Mouse (Mus musculus): ENCODE measurements around the gene Kif20b. TPM values are rescaled to one million over a fixed set of nuclear protein-coding genes. Genes with fewer than 3 reads are reported as not detected.

Gene Kif20b
- 33.2 and 38.0 TPM in 2 replicates for polyA plus RNA-seq (2014; fragmentation: Nextera tagmentation; extraction: Ambion mirVana)

- 0% methylated on average over 57 of the region's 57 CpGs for WGBS
- H3K27ac ChIP-seq (replicated peaks in 1 of 2; ENCODE audit: control insufficient read depth in 1 of 2, insufficient read depth in 1 of 2, low read depth in 2 of 2, low read length in 2 of 2), result peak within 1 kb of the TSS; percentile 74 to 80
Observed at GRCm38 (mm10) chr19:34921652-34922602, at the start of gene Kif20b. Gene Kif20b, plus strand, starts transcription at chr19:34922361.

GRCm38 (mm10) chr19:34876676-34877075 is 45.5 kb upstream of the Kif20b start:
- H3K9ac ChIP-seq (ENCODE audit: low read length), result 0 out of 2 replicates have a peak overlapping the region, but pooled peaks have one; percentile 16

More at GRCm38 (mm10) chr19:34921652-34922602, at the start of gene Kif20b:
- Histone ChIP-seq H3K36me3 (ENCODE audit: control insufficient read depth, insufficient read depth, low read length) (peaks cover 15% of the 10 kb centered on the region), H3K4me1 (ENCODE audit: control insufficient read depth in 2 of 2, insufficient read depth in 2 of 2, low read length in 2 of 2) (peaks cover 0 to 5% of the 10 kb centered on the region in 2 experiments; a peak in 2 of 4 replicates), H3K9ac (ENCODE audit: low read length) (peak within 1 kb of the TSS; percentile 82), H3K4me2 (ENCODE audit: low read length) (peak within 1 kb of the TSS; percentile 66), H3K9me3 (ENCODE audit: control insufficient read depth, low read length) (no peaks in the 10 kb centered on the region), H3K27me3 (ENCODE audit: control insufficient read depth, insufficient read depth, low read length) (no peaks in the 10 kb centered on the region), H3K4me3 (ENCODE audit: control insufficient read depth in 1 of 2, insufficient read depth in 1 of 2, low read depth in 1 of 2, low read length in 2 of 2) (peak within 1 kb of the TSS; percentile 94 to 100)
- ATAC-seq (ENCODE audit: insufficient number of reproducible peaks, insufficient read depth, low FRiP score, low read depth), result peak; percentile 95

GRCm38 (mm10) chr19:34877898-34878602 is 44.1 kb upstream of the Kif20b start:
- ATAC-seq (ENCODE audit: insufficient number of reproducible peaks, insufficient read depth, low FRiP score, low read depth), result peak; percentile 94
- under 1% methylated on average over 45 of the region's 45 CpGs for WGBS
- H3K9me3 ChIP-seq (ENCODE audit: control insufficient read depth, low read length), result no peaks in the 10 kb centered on the region

More at GRCm38 (mm10) chr19:34876676-34877075, 45.5 kb upstream of the Kif20b start:
- Histone ChIP-seq H3K9me3 (ENCODE audit: control insufficient read depth, low read length) (no peaks in the 10 kb centered on the region), H3K36me3 (ENCODE audit: control insufficient read depth, insufficient read depth, low read length) (no peaks in the 10 kb centered on the region), H3K27ac (replicated peaks in 1 of 2; ENCODE audit: control insufficient read depth in 1 of 2, insufficient read depth in 1 of 2, low read depth in 2 of 2, low read length in 2 of 2) (no peak overlapping the region), H3K27me3 (ENCODE audit: control insufficient read depth, insufficient read depth, low read length) (no peaks in the 10 kb centered on the region), H3K4me3 (ENCODE audit: control insufficient read depth in 1 of 2, insufficient read depth in 1 of 2, low read depth in 1 of 2, low read length in 2 of 2) (no peak overlapping the region; a peak in 1 of 4 replicates), H3K4me2 (ENCODE audit: low read length) (peak overlapping the region; percentile 84), H3K4me1 (ENCODE audit: control insufficient read depth in 2 of 2, insufficient read depth in 2 of 2, low read length in 2 of 2) (peaks cover 9 to 16% of the 10 kb centered on the region in 2 experiments)
- ATAC-seq (ENCODE audit: insufficient number of reproducible peaks, insufficient read depth, low FRiP score, low read depth), result no peak
- WGBS, result 63% methylated on average over 7 of the region's 7 CpGs

DNA sequence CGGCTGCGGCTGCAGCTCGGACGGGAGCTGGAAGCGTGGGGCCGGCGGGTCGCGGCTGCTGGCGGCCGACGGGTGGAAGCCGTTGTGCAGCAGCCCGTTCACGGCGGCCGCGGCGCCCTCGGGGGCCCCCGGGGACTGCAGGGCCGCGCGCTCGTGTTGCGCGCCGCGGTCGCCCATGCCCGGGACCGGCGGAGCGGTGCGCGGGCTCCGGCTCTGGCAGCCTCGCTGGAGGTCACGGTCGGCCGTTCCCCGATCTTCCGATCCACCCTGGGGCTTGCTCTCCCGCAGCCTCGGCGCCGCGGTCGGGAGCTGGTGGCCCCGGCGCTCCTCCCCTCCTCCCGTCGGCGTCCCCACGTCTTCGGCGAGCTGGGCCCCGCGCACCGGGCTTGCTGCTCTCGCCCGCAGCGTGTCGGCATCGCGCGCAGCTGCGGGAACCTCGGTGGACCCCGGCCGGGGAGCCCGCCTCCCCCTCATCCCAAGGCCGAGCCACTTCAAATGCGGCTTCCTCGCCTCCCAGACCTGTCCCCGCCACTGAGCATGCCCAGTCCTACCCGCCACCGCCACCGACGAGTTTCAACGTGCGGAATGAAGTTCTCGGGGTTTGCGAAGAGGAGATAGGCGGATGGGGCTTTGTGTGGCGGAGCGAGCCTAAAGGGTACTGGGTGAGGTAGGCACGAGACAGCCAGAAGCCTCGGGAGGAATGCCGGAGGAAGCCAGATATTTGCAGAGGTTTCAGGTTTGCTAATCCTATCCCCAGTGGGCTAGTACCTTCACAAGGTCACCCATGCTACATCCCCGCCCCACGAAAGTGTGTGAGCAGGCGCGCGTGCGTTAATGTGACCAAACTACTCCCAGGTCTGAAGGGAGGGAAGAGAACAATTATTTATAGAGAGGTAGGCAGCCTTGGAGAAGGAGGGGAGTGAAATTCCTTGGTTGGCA is 43.3 kb upstream of the Kif20b start, which contains the start of gene Pank1:
Pank1 (minus strand) TSS at position 853 of the 939 bp plus-strand sequence.
- WGBS, result under 1% methylated on average over 96 of the region's 96 CpGs
- H3K9me3 ChIP-seq (ENCODE audit: control insufficient read depth, low read length), result no peaks in the 10 kb centered on the region
- peak; percentile 58 for ATAC-seq (ENCODE audit: insufficient number of reproducible peaks, insufficient read depth, low FRiP score, low read depth)
- peak within 1 kb of the TSS; percentile 84 to 97 for H3K4me3 ChIP-seq (ENCODE audit: control insufficient read depth in 1 of 2, insufficient read depth in 1 of 2, low read depth in 1 of 2, low read length in 2 of 2)
- H3K9ac ChIP-seq (ENCODE audit: low read length), result peak within 1 kb of the TSS; percentile 97
- peaks cover 9 to 17% of the 10 kb centered on the region in 2 experiments for H3K4me1 ChIP-seq (ENCODE audit: control insufficient read depth in 2 of 2, insufficient read depth in 2 of 2, low read length in 2 of 2)
- H3K27ac ChIP-seq (replicated peaks in 1 of 2; ENCODE audit: control insufficient read depth in 1 of 2, insufficient read depth in 1 of 2, low read depth in 2 of 2, low read length in 2 of 2), result peak within 1 kb of the TSS; percentile 98 to 99
- peak within 1 kb of the TSS; percentile 84 for H3K4me2 ChIP-seq (ENCODE audit: low read length)
- H3K36me3 ChIP-seq (ENCODE audit: control insufficient read depth, insufficient read depth, low read length), result no peaks in the 10 kb centered on the region
- no peaks in the 10 kb centered on the region for H3K27me3 ChIP-seq (ENCODE audit: control insufficient read depth, insufficient read depth, low read length)

More at GRCm38 (mm10) chr19:34877898-34878602, 44.1 kb upstream of the Kif20b start:
- H3K4me2 ChIP-seq (ENCODE audit: low read length), result peak overlapping the region; percentile 84
- peak overlapping the region; percentile 98 to 99 for H3K27ac ChIP-seq (replicated peaks in 1 of 2; ENCODE audit: control insufficient read depth in 1 of 2, insufficient read depth in 1 of 2, low read depth in 2 of 2, low read length in 2 of 2)
- H3K4me3 ChIP-seq (ENCODE audit: control insufficient read depth in 1 of 2, insufficient read depth in 1 of 2, low read depth in 1 of 2, low read length in 2 of 2), result peak overlapping the region; percentile 84 to 97
- peak overlapping the region; percentile 97 for H3K9ac ChIP-seq (ENCODE audit: low read length)
- H3K27me3 ChIP-seq (ENCODE audit: control insufficient read depth, insufficient read depth, low read length), result no peaks in the 10 kb centered on the region
- H3K4me1 ChIP-seq (ENCODE audit: control insufficient read depth in 2 of 2, insufficient read depth in 2 of 2, low read length in 2 of 2), result peaks cover 9 to 16% of the 10 kb centered on the region in 2 experiments
- H3K36me3 ChIP-seq (ENCODE audit: control insufficient read depth, insufficient read depth, low read length), result no peaks in the 10 kb centered on the region

GRCm38 (mm10) chr19:34879624-34880023 is 42.5 kb upstream of the Kif20b start:
- peak overlapping the region; percentile 84 to 97 for H3K4me3 ChIP-seq (ENCODE audit: control insufficient read depth in 1 of 2, insufficient read depth in 1 of 2, low read depth in 1 of 2, low read length in 2 of 2)
- peak overlapping the region; percentile 98 to 99 for H3K27ac ChIP-seq (replicated peaks in 1 of 2; ENCODE audit: control insufficient read depth in 1 of 2, insufficient read depth in 1 of 2, low read depth in 2 of 2, low read length in 2 of 2)
- no peaks in the 10 kb centered on the region for H3K27me3 ChIP-seq (ENCODE audit: control insufficient read depth, insufficient read depth, low read length)
- no peaks in the 10 kb centered on the region for H3K9me3 ChIP-seq (ENCODE audit: control insufficient read depth, low read length)
- peaks cover 9 to 19% of the 10 kb centered on the region in 2 experiments for H3K4me1 ChIP-seq (ENCODE audit: control insufficient read depth in 2 of 2, insufficient read depth in 2 of 2, low read length in 2 of 2)
- H3K4me2 ChIP-seq (ENCODE audit: low read length), result peak overlapping the region; percentile 84
- 18% methylated on average over 6 of the region's 6 CpGs for WGBS
- ATAC-seq (ENCODE audit: insufficient number of reproducible peaks, insufficient read depth, low FRiP score, low read depth), result no peak
- peak overlapping the region; percentile 97 for H3K9ac ChIP-seq (ENCODE audit: low read length)
- H3K36me3 ChIP-seq (ENCODE audit: control insufficient read depth, insufficient read depth, low read length), result no peaks in the 10 kb centered on the region

DNA sequence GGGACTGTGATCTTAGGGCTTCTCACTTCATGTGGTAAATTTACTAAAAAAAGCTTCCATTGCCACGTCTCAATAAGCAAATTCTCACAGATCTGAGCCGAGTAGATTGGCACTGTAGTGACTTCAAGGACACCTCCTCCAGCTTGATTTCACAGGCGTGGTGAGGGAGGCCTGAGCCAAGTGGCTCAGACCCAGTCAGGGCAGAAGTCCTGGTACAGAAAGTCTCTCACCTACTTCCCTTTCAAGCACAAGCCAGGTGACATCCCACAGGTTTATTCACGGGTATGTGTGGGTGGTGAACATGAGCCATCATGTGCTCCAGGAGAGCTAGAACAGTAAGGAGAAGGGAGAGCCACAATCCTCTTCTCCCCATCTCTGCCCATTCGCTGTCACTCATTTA is 41.0 kb upstream of the Kif20b start:
- H3K4me1 ChIP-seq (ENCODE audit: control insufficient read depth in 2 of 2, insufficient read depth in 2 of 2, low read length in 2 of 2), result peaks cover 9 to 19% of the 10 kb centered on the region in 2 experiments
- H3K9ac ChIP-seq (ENCODE audit: low read length), result no peak overlapping the region
- no peak for ATAC-seq (ENCODE audit: insufficient number of reproducible peaks, insufficient read depth, low FRiP score, low read depth)
- WGBS, result 74% methylated on average over 5 of the region's 5 CpGs
- H3K27me3 ChIP-seq (ENCODE audit: control insufficient read depth, insufficient read depth, low read length), result no peaks in the 10 kb centered on the region
- H3K4me3 ChIP-seq (ENCODE audit: control insufficient read depth in 1 of 2, insufficient read depth in 1 of 2, low read depth in 1 of 2, low read length in 2 of 2), result no peak overlapping the region
- H3K36me3 ChIP-seq (ENCODE audit: control insufficient read depth, insufficient read depth, low read length), result no peaks in the 10 kb centered on the region
- no peak overlapping the region for H3K4me2 ChIP-seq (ENCODE audit: low read length)
- no peak overlapping the region for H3K27ac ChIP-seq (replicated peaks in 1 of 2; ENCODE audit: control insufficient read depth in 1 of 2, insufficient read depth in 1 of 2, low read depth in 2 of 2, low read length in 2 of 2)
- H3K9me3 ChIP-seq (ENCODE audit: control insufficient read depth, low read length), result no peaks in the 10 kb centered on the region

All from heart, embryonic 14.5 days (tissue).